ENCODE assay signal across 18 mouse cellular contexts in the genomic region with DNA sequence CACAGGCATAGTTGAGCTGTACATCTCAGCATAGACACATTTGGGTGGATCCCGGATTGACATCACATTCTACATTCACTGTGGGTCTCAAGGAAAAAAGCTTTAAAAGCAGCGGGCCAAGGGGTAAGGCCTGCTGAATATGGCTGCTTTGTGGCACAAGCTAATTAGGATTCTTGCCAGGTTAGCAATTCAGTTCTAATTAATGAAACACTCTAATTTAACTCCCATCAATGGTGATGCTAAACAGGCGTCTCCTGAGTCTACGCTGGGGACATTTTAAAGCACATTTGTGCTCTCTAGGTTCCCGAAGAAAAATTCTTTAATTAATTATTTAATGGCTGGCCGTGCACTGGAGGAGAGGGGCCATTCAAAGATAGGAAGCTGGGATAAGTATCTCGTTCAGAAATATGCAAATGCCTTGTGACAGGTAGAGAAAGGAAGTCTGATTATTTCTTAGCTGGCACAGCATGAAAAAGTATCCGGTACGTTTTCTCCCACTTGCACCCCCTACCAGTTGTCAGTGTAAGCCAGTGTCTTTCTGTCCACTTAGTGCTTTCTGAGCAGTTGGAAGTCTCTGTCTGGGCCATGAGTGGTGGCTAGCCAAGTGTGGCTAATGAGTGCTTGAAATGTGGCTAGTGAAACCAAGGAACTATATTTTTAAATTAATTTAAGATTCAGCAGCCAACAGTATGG. TPM values are rescaled to one million over a fixed set of nuclear protein-coding genes. Genes with fewer than 3 reads are reported as not detected.
A peak's percentile ranks its signal among the peaks of the same experiment; 100 is the strongest.
DNase-seq lines count a peak whose midpoint lies in the region; ATAC-seq lines count a peak whose summit lies in the region.
"Had no signal": no experiment of that assay in that cellular context is flagged by ENCODE, and none has a peak within 500 bp of the region (broad histone marks: within the 10 kb centered on the region; RNA-seq: fewer than 3 reads in every experiment).

No protein-coding gene starts in this region.

- H3K4me1 ChIP-seq in forebrain, embryonic 11.5 days (replicated peaks; ENCODE audit: control insufficient read depth, insufficient read depth, low read length) = peaks cover 32% of the 10 kb centered on the region
- peaks cover 74% of the 10 kb centered on the region for H3K4me1 ChIP-seq in forebrain, embryonic 14.5 days (ENCODE audit: control insufficient read depth, insufficient read depth, low read length)
- peaks cover 51% of the 10 kb centered on the region for H3K4me1 ChIP-seq in hindbrain, embryonic 15.5 days (replicated peaks)
- peaks cover 81% of the 10 kb centered on the region for H3K4me1 ChIP-seq in neural tube, embryonic 13.5 days (replicated peaks)
- H3K4me1 ChIP-seq: intestine, embryonic 15.5 days had no signal

- no peaks in the 10 kb centered on the region for H3K36me3 ChIP-seq in forebrain, embryonic 11.5 days (ENCODE audit: control insufficient read depth, insufficient read depth, low read length)
- 0 out of 2 replicates have a peak, but pooled peaks cover 3% of the 10 kb centered on the region for H3K36me3 ChIP-seq in forebrain, embryonic 14.5 days (ENCODE audit: control insufficient read depth, insufficient read depth, low read length)
- H3K36me3 ChIP-seq in hindbrain, embryonic 15.5 days = no peaks in the 10 kb centered on the region
- peaks cover 6% of the 10 kb centered on the region; the same call in 1 of the 2 replicates for H3K36me3 ChIP-seq in neural tube, embryonic 13.5 days
- H3K36me3 ChIP-seq: intestine, embryonic 15.5 days had no signal

- H3K4me2 ChIP-seq in forebrain, embryonic 11.5 days (ENCODE audit: low read depth, low read length, severe bottlenecking) = no peak overlapping the region
- H3K4me2 ChIP-seq in forebrain, embryonic 14.5 days (ENCODE audit: low read length) = peak overlapping the region; percentile 3; the same call in 1 of the 2 replicates
- H3K4me2 ChIP-seq in hindbrain, embryonic 15.5 days = no peak overlapping the region
- peak overlapping the region; percentile 11; the same call in 1 of the 2 replicates for H3K4me2 ChIP-seq in neural tube, embryonic 13.5 days
- H3K4me2 ChIP-seq: intestine, embryonic 15.5 days; lung, embryonic 14.5 days had no signal

- DNase-seq in forebrain, embryonic 11.5 days (ENCODE audit: low spot score) = peak; percentile 66
- DNase-seq in forebrain, embryonic 14.5 days (ENCODE audit: low spot score) = peak; percentile 95
- DNase-seq in adrenal gland, postnatal 4 days (ENCODE audit: low spot score in 2 of 2) = no peak
- DNase-seq in embryo, embryonic 10 days (ENCODE audit: low spot score) = no peak
- DNase-seq: adrenal gland, adult 2 months; cerebellum, adult 9-11 months; heart, adult 2 months; kidney, postnatal 10 days; thymus, adult 2 months had no signal

- H3K27me3 ChIP-seq in forebrain, embryonic 11.5 days (ENCODE audit: control insufficient read depth, insufficient read depth, low read length) = no peaks in the 10 kb centered on the region
- no peaks in the 10 kb centered on the region for H3K27me3 ChIP-seq in forebrain, embryonic 14.5 days (replicated peaks; ENCODE audit: control insufficient read depth, insufficient read depth, low read length)
- no peaks in the 10 kb centered on the region for H3K27me3 ChIP-seq in hindbrain, embryonic 15.5 days
- 0 out of 2 replicates have a peak, but pooled peaks cover 8% of the 10 kb centered on the region for H3K27me3 ChIP-seq in neural tube, embryonic 13.5 days
- H3K27me3 ChIP-seq: intestine, embryonic 15.5 days had no signal

- peak overlapping the region; percentile 87 for H3K27ac ChIP-seq in forebrain, embryonic 11.5 days (ENCODE audit: low read depth, low read length)
- peak overlapping the region; percentile 91 for H3K27ac ChIP-seq in forebrain, embryonic 14.5 days (ENCODE audit: low read depth, low read length)
- H3K27ac ChIP-seq in hindbrain, embryonic 15.5 days (replicated peaks) = peak overlapping the region; percentile 62
- H3K27ac ChIP-seq in neural tube, embryonic 13.5 days (replicated peaks) = peak overlapping the region; percentile 55
- H3K27ac ChIP-seq: heart, adult 2 months; intestine, embryonic 15.5 days had no signal

- H3K9me3 ChIP-seq in forebrain, embryonic 11.5 days (ENCODE audit: control insufficient read depth, low read length) = no peaks in the 10 kb centered on the region
- no peaks in the 10 kb centered on the region for H3K9me3 ChIP-seq in forebrain, embryonic 14.5 days (replicated peaks; ENCODE audit: control insufficient read depth, low read length)
- no peaks in the 10 kb centered on the region for H3K9me3 ChIP-seq in hindbrain, embryonic 15.5 days
- H3K9me3 ChIP-seq in neural tube, embryonic 13.5 days = no peaks in the 10 kb centered on the region
- H3K9me3 ChIP-seq: intestine, embryonic 15.5 days had no signal

- H3K9ac ChIP-seq in forebrain, embryonic 11.5 days (ENCODE audit: low read length) = no peak overlapping the region
- H3K9ac ChIP-seq in forebrain, embryonic 14.5 days (ENCODE audit: low read length) = no peak overlapping the region
- no peak overlapping the region for H3K9ac ChIP-seq in hindbrain, embryonic 15.5 days
- H3K9ac ChIP-seq in neural tube, embryonic 13.5 days = no peak overlapping the region
- H3K9ac ChIP-seq: intestine, embryonic 15.5 days; lung, embryonic 14.5 days had no signal

- ATAC-seq in forebrain, embryonic 11.5 days (replicated peaks; ENCODE audit: low FRiP score) = peak; percentile 85
- peak; percentile 86 for ATAC-seq in forebrain, embryonic 14.5 days
- ATAC-seq in hindbrain, embryonic 15.5 days (ENCODE audit: low FRiP score, low read depth) = peak; percentile 69
- peak; percentile 74 for ATAC-seq in neural tube, embryonic 13.5 days (ENCODE audit: low read depth)
- no peak for ATAC-seq in megakaryocyte progenitor cell, adult 5-6 weeks (replicated peaks; ENCODE audit: poor library complexity)
- ATAC-seq: CD4-positive, CD25-positive, alpha-beta regulatory T cell, adult 4 months; intestine, embryonic 15.5 days had no signal

- 19% methylated on average over 9 of the region's 9 CpGs for WGBS in forebrain, embryonic 11.5 days
- WGBS in forebrain, embryonic 14.5 days = 3% methylated on average over 9 of the region's 9 CpGs
- WGBS in hindbrain, embryonic 15.5 days = 18% methylated on average over 9 of the region's 9 CpGs
- 25% methylated on average over 9 of the region's 9 CpGs for WGBS in neural tube, embryonic 13.5 days

- H3K4me3 ChIP-seq in forebrain, embryonic 11.5 days (ENCODE audit: low read depth, low read length) = no peak overlapping the region
- no peak overlapping the region for H3K4me3 ChIP-seq in forebrain, embryonic 14.5 days (ENCODE audit: low read depth, low read length)
- H3K4me3 ChIP-seq in hindbrain, embryonic 15.5 days = no peak overlapping the region
- H3K4me3 ChIP-seq in neural tube, embryonic 13.5 days = no peak overlapping the region
- H3K4me3 ChIP-seq: heart, adult 2 months; intestine, embryonic 15.5 days; myocyte had no signal

RNA-seq across cellular contexts. Expression of a gene that starts 13.4 kb away (rescaled TPM):
- polyA plus RNA-seq in forebrain, embryonic 11.5 days (2014; fragmentation: Nextera tagmentation; extraction: Ambion mirVana) = 102 and 123 TPM in 2 replicates
- polyA plus RNA-seq in forebrain, embryonic 14.5 days (2014; fragmentation: Nextera tagmentation; extraction: Ambion mirVana) = 125 and 134 TPM in 2 replicates
- 100 and 106 TPM in 2 replicates for polyA plus RNA-seq in hindbrain, embryonic 15.5 days (2015; fragmentation: Nextera tagmentation; extraction: Ambion mirVana)
- 95.5 and 102 TPM in 2 replicates for polyA plus RNA-seq in neural tube, embryonic 13.5 days (2015; fragmentation: Nextera tagmentation; extraction: Ambion mirVana)
- 10 to 100 TPM; 29.9 to 33.5 TPM for total RNA-seq in adrenal gland, postnatal 4 days (2021)
- 0.05 TPM in 1 of 2 replicates, not detected in the other for total RNA-seq in megakaryocyte progenitor cell, adult 5-6 weeks (2015)
- 0.95 TPM in 1 of 2 replicates, not detected in the other for total RNA-seq in megakaryocyte progenitor cell, adult 5-6 weeks (2017)
- total RNA-seq: MEL had no signal
- polyA plus RNA-seq: liver, adult 2 months had no signal

RNA-seq across cellular contexts. Expression of a gene that starts 42.0 kb away (rescaled TPM):
- 25.8 and 25.9 TPM in 2 replicates for polyA plus RNA-seq in forebrain, embryonic 11.5 days (2014; fragmentation: Nextera tagmentation; extraction: Ambion mirVana)
- polyA plus RNA-seq in forebrain, embryonic 14.5 days (2014; fragmentation: Nextera tagmentation; extraction: Ambion mirVana) = 11.8 and 13.0 TPM in 2 replicates
- polyA plus RNA-seq in hindbrain, embryonic 15.5 days (2015; fragmentation: Nextera tagmentation; extraction: Ambion mirVana) = 7.9 TPM in 2 replicates
- polyA plus RNA-seq in neural tube, embryonic 13.5 days (2015; fragmentation: Nextera tagmentation; extraction: Ambion mirVana) = 9.6 and 10.2 TPM in 2 replicates
- total RNA-seq in adrenal gland, postnatal 4 days (2021) = 10 to 100 TPM; 18.3 to 18.7 TPM
- 1.9 and 2.5 TPM in 2 replicates for total RNA-seq in megakaryocyte progenitor cell, adult 5-6 weeks (2015)
- total RNA-seq in megakaryocyte progenitor cell, adult 5-6 weeks (2017) = 1.5 and 2.2 TPM in 2 replicates

RNA-seq across cellular contexts. Expression of a gene that starts 44.2 kb away (rescaled TPM):
- 15.4 and 18.8 TPM in 2 replicates for polyA plus RNA-seq in forebrain, embryonic 11.5 days (2014; fragmentation: Nextera tagmentation; extraction: Ambion mirVana)
- polyA plus RNA-seq in forebrain, embryonic 14.5 days (2014; fragmentation: Nextera tagmentation; extraction: Ambion mirVana) = 9.0 and 10.7 TPM in 2 replicates
- polyA plus RNA-seq in hindbrain, embryonic 15.5 days (2015; fragmentation: Nextera tagmentation; extraction: Ambion mirVana) = 9.2 and 9.8 TPM in 2 replicates
- polyA plus RNA-seq in neural tube, embryonic 13.5 days (2015; fragmentation: Nextera tagmentation; extraction: Ambion mirVana) = 19.0 and 19.3 TPM in 2 replicates
- total RNA-seq in adrenal gland, postnatal 4 days (2021) = 10 to 100 TPM; 30.5 to 30.7 TPM
- 0.54 TPM in 1 of 2 replicates, not detected in the other for total RNA-seq in megakaryocyte progenitor cell, adult 5-6 weeks (2015)
- 0.29 TPM in 1 of 2 replicates, not detected in the other for total RNA-seq in megakaryocyte progenitor cell, adult 5-6 weeks (2017)
- polyA plus RNA-seq: CD4-positive, CD25-positive, alpha-beta regulatory T cell, adult 4 months had no signal

Comparison
In these comparisons a context has a peak if more than half of its experiments do, and no peak if none do; other contexts are left out.
1. H3K4me2 ChIP-seq: peak in forebrain, embryonic 14.5 days (single experiment) and neural tube, embryonic 13.5 days (single experiment); none in forebrain, embryonic 11.5 days (single experiment) and hindbrain, embryonic 15.5 days (single experiment).
2. DNase-seq: peak in forebrain, embryonic 11.5 days (single experiment) and forebrain, embryonic 14.5 days (single experiment); none in adrenal gland, postnatal 4 days (0 of 2) and embryo, embryonic 10 days (single experiment).
3. Peak in every context shown above with its lines, with median percentiles within 50 percentile points of each other: H3K27ac ChIP-seq.